Mouse (Mus musculus): ENCODE measurements around the gene Ap5b1.

- TF ChIP-seq CTCF (conservative IDR thresholded peaks at IDR 0.05; ENCODE audit: low read length) (no peak), POU5F1 (IDR thresholded peaks at IDR 0.05; ENCODE audit: borderline replicate concordance, low read length) (no peak)
These were observed 40.0 kb downstream of the Ap5b1 start for GRCm38 (mm10) chr19:5607705-5608410.
